Mouse (Mus musculus) right cerebral cortex, postnatal 25 days (tissue): ENCODE measurements around the gene Acp6.

ENCODE experiments used
- DNase-seq: peaks from one replicate; pipeline ENCODE4 v3.0.0; 2022

Acp6 gene

DNA sequence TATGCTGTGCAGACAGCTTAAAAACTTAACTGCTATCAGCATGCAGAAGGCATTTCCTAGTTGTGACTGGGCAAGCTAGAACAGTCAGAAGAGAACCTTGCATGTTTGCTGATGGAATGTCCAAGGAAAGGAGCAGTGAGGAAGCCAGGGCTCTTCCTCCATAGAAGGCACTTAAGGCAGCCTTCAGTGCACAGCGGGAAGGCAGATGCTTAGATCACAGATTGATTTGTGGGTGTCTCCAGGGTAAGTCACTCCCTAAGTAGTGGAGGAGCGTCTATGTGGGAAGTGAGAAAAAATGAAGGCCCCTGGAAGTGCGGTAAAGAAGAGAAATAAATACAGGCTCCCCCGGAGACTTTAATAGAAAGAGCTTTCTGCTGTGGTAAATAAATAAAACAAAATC lies 40.7 kb downstream of the Acp6 start:
- no peak for DNase-seq

DNA sequence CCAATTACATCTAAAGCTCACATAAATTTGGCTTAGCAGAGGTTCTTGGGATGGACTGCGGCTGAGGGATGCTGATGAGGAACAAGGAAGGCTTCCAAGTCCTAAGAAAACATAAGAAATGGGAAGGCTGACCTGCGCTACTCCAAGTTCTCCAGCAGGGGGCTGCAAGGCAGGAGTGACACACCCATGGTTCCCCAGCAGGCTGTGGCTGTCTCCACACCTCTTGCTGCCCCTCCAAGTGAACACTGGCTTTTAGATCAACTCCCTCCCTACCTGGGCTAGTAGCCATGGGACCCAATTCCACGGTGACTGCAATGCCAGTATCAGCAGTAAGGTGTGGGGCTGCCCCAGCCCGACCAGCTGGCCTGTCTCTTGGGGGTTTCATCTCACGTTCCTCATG lies 43.4 kb downstream of the Acp6 start:
- peak; percentile 29 for DNase-seq

DNA sequence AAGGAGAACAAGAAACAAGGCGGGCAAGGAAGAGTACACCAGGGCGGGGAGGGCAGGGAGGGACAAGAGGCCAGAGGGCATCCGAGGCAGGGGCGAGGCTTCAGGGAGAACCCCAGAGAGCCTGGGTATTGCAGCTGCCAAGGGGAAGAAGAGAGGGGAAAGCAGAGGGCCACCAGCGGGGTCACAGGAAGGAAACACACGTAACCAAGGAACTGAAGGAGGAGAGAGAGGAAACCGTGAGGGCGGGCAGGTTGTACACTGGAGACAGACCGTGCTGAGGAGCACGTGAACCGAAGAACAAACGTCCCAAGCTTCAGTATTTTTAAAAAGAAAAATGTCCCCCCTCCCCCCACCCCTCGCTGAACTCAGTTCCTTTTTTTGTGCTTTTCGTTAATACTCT lies 45.3 kb downstream of the Acp6 start:
- no peak for DNase-seq

DNA sequence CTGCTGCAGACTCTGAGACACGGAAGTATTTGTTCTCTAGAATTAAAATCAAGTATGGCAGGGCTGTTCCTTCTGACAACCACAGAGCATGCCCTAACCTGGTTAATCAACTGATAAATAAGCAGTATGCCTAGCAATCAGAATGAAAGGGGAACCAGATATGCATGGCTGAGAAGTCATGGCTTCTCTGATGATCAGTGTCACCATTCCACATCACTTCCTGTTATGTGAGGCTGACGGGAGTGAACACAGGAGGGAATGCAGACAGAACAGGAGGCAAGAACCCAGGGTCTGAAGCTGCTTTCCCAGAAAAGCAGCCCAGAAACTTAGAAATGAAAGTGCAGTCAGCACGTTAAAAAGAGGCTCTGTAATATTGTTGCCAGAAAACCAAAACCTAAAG lies 47.9 kb downstream of the Acp6 start:
- no peak for DNase-seq

DNA sequence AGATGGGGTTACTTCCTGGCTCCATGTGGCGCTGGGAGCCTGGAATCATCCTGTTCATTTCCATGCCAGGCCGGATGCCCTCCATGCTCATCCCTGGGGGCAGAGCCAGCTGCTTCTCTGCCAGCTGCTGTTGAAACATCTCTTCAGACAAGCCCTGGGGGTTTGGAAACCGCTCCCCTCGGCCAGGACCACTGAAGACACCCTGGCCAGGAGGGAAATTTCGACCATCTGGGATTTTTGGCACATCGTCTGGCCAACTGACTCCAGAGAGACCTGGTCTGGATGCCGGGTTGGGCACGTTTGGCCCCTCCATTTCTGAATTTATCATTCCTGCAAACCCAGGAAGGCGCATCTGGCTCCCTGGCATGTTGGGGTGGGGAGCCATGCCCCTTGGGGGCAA lies 50.8 kb downstream of the Acp6 start:
- no peak for DNase-seq

DNA sequence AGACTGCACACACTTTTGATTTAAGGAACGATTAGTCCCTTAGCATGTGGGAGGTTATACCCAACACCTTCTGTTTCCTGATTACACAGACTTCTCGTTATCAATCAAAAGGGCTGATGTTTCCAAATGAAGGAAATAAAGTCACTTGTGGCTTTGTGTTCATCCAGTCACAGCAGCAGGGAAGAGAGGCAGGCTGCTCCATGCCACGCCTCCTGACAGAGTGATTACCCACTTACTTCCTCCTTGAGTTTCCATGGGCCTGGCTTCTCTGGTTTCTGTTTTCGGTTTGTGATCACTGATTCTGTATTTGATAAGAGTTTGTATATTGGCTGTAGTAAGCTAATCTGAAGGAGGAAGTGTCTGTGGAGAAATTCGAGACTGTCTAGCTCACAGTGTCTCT lies 52.6 kb downstream of the Acp6 start:
- no peak for DNase-seq

DNA sequence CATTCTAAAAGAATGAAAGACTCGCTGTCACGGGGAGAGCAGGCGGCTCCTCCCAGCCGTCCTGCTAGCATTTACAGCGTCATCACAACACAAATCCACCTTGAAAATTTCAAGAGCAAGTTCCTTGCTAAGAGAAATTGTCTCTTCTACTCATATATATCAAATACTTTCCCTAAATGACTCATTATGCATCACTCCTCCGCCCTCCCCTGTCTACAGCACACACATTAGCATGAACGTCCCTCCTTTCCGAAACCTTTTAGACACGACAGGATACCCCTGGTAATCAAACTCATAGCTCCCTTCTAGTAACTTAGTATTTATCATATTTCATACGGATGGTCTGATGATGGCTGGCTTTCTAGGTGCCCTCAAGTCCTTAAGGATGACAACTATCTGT lies 55.3 kb downstream of the Acp6 start:
- no peak for DNase-seq

DNA sequence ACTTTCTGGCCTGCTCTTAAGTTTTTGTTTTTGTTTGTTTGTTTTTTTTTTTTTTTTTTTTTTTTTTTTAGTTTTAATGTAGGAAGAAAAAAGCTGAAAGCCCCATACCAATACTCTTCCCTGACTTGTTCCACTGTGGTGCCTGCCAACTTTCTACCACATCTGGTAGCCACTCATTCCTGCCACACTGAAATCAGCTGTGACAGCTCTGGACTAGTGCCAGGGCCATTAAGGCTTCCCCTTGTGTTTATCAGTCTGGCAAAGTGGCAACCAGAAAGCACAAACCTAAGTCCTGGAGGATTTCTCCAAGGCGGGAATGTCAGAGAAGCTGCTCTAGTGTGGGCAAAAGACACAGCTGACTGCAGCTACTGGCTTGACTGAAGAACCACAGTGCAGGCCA lies 55.9 kb downstream of the Acp6 start:
- DNase-seq = no peak

DNA sequence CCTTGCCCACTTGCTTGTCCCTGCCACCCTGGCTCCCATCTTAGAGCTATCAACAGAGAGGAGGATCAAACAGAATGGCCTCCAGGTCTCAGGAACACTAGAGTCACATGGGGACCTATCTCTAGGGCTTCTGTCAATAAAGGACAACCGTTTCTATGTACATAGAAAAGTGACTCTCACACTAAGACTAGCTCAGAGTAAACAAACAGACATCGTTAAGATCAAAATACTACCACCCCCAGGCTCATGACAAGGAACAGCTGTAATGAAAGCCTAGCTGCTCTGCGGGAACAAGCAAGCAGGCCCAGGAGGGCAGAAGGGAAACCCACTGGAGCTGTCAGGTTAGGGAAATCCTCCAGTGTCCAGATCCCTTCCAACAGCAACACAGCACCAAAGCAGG lies 56.9 kb downstream of the Acp6 start:
- no peak for DNase-seq

DNA sequence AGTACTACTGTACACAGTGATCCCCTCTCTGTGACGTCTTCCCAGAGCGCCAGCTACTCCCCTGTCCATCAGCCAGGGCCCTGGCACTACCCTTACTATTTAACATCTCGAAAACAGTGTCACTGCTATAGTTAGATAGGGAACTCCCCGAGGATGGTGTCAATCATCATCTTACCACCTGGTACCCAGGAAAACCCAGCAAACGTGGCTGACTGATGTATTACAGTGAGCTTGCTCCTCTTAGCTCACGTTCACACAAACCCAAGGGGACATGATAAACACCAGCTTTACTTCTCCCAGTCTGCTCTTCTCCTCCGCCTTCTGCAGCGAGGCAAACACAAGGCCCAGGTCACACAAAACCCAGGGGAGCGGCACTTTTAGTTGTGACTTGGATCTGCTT lies 64.7 kb downstream of the Acp6 start:
- no peak for DNase-seq

DNA sequence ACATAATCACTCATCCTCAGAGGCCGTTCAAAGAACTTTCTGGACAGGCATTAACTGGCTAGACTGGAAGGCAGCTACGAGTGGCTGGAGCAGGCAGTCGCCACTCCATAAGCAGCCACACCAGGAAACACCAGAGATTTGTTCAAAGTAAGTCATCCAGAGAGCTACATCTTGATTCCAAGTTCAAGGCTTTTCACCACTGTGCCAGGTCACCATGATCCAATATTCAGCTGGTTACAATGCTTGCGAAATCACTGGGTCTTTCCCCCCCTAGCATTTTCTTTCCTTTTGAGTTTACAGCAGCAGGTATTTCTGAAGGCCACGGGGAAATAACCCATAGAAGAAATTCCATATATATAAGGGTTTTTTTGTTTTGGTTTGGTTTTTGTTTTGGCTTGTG lies 66.7 kb downstream of the Acp6 start:
- no peak for DNase-seq

DNA sequence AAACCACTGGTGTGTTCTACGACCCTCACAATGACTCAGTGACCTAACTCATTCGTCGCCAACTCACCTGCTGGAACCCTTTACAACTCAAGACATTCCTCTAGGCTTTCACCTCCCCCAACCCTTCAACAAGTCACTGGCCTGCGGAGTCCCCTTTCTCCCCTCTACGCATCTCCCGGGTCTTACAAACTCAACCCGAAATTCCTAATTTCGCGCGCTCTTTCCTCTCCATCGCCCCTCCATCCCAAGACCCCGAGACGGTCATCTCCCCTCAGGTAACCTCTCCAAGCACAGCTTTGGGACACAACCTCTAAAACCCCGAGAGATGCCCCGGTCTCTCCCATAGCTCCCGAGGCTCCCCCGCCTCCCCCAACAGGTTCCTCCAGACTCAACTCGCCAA lies 68.1 kb downstream of the Acp6 start:
- DNase-seq = no peak
